Mouse (Mus musculus): ENCODE measurements at regions not wholly inside any gene's neighbourhood (a gene's known extent, or its start where the extent isn't known, plus 50 kb on each side); places are given as distances from the start of the nearest gene placed in this dataset.

DNA sequence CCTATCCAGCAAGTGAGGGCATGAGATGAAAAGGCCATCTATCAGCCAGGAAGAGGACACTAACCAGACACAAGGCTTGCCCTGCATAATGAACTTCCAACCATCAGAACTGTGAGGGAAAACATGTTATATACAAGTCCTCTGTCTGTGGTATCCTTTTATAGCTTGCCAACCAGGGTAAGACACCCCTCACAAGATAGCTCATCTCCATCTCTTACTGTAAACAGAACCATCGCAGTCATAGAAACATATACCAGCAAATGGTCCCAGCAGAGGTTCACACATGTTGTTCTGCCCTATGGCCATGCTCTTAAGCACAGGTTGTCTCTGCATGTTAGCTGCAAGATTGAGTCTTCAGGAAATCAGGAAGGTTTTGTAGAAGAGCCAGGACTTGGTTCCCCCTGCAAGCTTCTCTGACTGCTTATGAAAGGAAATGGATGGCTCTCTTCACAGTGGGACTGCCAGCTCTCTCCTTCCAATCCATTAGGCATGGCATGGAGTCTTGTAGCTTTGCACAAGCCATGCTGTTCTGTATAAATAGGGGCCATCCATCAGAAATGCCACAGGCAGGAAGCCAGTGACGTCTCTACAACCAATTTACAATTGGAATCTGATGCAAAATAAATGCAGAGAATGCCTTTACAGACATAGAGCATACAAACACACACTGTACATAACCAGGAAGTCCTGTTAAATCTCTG, 1514.0 kb upstream of the Lrrc6 start:
- no peak for DNase-seq (ENCODE audit: low read depth)

GRCm38 (mm10) chr15:68011162-68011561, 1510.5 kb upstream of the Lrrc6 start:
- no peak for DNase-seq (ENCODE audit: low read depth)

DNA sequence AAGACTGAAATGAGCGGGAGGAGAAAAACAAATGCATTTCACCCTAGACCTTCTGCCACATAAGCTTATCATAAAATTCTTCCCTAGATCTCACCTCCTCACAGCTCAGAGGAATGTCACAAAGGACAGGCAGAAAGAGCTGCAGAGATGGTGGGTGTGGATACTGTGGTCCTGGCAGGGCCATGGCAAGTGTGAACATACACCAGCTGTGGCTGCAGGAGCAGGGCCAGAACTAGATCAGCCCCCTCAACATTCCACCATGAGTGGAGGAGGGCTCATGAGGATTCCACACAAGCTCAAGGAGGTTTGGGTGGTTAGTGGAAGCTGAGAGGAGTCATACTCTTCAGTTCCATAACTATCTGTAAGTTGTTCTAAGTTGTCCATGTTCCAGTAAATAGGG, 1509.5 kb upstream of the Lrrc6 start:
- no peak for DNase-seq (ENCODE audit: low read depth)

GRCm38 (mm10) chr15:68004798-68005197, 1504.1 kb upstream of the Lrrc6 start:
- DNase-seq (ENCODE audit: low read depth), result no peak

DNA sequence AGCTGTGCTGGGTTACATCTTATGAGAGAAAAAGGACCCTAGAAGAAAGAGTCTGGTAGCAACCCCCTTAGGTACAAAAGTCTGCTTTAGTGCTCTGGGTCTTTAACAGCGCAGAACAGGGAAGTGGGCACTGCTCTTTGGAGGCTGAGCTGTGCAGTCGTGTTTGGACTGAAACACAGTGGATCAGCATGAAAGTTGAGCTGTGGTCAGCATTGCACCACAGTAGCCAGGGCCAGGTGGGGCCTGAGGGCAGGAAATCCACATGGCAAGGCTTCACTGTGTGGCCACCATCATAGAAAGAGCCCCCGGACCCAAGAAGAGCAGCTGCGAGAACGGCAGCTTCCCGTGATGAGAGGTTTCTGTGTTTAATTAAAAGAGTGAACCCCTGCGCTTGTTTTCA, 1495.8 kb upstream of the Lrrc6 start:
- DNase-seq (ENCODE audit: low read depth), result no peak

DNA sequence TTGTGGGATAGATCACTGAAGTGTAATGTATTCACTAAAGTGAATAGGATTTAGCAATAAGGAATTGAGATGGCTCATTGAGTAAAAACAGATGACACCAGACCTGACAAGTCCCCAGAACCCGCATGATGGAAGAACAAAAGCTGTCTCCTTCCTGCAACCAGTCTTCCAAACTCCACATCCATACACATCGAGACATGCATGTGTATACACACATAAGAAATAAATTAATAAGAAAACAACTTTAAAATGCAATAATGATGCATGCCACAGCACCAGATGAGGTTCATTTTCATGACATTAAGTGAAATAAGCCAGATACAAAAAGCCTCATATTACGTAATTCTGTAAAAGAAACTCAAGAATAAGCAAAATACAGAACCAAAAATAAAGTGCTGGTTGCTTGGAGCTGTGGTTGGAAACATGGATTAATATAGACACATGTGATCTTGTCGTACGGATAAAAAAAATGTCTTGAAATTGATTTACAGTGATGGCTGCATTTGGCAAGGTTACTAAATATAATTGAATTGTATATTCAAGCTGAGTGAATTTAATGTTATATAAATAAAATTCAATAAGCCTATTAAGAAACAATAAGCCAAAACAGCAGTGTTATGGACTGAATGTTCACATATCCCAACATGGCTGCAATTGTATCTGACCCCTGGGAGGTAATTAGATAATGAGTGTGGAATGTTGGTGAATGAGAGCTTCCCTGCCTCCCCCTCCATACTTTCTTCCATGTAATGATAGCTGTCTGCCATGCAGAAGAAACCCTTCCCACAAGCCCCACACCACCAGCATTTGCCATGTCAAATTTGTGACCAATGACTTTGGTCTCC, 1488.9 kb upstream of the Lrrc6 start:
- no peak for DNase-seq (ENCODE audit: low read depth)

DNA sequence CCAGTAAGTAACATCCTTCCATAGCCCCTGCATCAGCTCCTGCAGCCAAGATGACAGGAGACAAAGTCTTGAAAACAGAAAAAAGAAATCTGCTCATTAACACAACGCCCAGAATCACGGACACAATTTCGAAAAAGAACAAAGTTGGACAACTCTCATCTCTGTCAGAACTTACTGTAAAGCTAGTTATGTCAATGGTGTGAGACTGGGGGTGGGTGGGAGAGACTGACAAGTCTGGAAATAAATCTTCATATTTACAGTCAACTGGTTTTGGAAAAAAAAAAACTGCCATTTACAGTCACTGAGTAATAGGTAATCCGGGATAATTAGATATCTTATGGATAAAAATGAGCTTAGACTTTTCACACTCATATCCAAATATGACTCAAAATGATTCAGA, 1487.2 kb upstream of the Lrrc6 start:
- no peak for DNase-seq (ENCODE audit: low read depth)

GRCm38 (mm10) chr15:67983253-67983652, 1482.5 kb upstream of the Lrrc6 start:
- DNase-seq (ENCODE audit: low read depth), result peak; percentile 13

DNA sequence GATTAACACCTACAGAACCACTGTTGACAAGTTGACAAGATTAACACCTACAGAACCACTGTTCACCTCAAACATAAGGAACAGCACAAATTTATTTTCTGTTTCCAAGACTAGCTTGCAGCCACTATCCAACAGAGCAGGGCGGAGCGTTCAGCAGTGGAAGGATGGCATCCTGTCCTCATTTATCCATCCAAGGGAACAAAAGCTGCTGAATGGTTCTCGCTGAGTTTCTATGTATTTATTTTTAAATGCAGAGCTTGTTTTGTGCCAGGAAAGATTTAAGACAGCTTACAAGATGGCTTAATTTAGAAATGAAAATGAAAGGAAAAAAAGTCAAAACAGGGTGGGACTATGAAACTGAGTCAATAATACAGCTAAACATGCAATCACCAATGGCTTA, 1481.2 kb upstream of the Lrrc6 start:
- DNase-seq (ENCODE audit: low read depth), result no peak

DNA sequence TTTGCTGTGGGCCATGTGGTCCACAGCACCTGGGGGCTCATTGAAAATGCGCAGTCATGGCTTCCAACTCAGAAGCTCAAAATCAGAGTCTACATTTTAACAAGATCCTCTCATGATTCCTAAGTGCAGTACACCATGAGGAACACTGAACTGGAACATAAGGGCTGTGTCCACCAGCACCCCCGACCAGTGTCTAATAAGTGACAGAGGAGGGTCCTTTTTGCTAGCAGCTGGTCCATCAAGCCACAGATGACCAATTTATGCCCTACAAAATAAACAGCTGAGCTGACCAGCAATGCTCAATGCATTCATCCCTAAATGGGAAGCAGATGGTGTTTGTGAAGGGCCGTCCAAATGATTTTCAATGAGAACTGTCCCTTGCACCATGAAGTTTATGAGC, 1478.7 kb upstream of the Lrrc6 start:
- no peak for DNase-seq (ENCODE audit: low read depth)

GRCm38 (mm10) chr15:67977210-67977609, 1476.5 kb upstream of the Lrrc6 start:
- DNase-seq (ENCODE audit: low read depth), result no peak

DNA sequence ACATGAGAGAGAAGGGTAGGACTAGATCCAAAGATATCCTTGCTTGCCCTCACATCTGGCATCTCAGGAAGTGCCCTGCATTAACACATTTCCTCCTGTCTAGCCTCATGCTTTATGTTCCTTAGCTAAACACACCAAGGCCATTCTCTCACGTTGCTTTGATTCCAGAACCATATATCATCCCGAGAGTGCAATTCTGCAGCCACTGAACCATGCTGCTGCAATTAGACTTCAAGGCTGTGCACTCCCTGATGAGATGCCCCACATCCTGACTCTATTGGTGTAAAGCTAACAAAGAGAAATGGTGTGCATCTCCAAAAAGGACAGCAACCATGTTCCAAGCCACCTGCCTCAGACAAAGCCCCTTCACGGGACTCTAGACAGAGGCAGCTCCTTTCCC, 1471.3 kb upstream of the Lrrc6 start:
- no peak for DNase-seq (ENCODE audit: low read depth)

- no peak for DNase-seq (ENCODE audit: low read depth)
These were observed 1453.5 kb upstream of the Lrrc6 start for GRCm38 (mm10) chr15:67954216-67954615.

DNA sequence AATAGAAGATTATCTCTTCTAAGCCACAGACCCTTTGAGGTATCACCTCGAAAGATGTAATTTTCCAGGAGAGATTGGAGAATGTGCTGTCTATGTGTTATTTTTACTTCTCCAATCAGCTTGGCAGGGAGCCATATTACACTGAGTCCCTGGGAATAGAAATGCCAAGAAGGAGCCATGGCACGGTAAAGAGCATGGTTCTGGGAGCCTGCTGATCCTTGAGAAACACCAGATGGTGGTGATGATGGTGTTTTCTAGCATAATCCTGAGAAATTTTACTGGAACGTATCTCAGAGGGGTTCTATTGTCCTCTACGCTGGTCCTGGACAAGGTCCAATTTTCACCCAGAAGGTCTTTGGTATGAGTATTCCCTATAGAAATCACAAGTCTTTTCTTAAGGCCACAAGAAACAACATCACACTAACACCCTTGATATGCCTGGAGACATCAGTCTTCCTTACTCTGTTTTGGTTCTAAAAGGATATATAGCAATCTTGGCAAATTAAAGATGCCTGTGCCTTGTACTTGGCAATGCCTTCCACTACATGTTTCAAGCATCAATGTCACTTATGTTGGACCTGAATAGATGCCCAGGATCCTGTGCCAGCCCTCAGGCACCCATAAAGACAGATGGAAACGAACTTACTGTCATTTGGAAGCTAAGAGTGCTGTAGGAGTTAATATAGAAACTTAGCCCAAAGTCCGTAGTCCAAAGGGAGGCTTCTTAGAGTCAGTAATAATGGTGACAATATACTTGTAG, 1449.8 kb upstream of the Lrrc6 start:
- DNase-seq (ENCODE audit: low read depth), result peak; percentile 4

DNA sequence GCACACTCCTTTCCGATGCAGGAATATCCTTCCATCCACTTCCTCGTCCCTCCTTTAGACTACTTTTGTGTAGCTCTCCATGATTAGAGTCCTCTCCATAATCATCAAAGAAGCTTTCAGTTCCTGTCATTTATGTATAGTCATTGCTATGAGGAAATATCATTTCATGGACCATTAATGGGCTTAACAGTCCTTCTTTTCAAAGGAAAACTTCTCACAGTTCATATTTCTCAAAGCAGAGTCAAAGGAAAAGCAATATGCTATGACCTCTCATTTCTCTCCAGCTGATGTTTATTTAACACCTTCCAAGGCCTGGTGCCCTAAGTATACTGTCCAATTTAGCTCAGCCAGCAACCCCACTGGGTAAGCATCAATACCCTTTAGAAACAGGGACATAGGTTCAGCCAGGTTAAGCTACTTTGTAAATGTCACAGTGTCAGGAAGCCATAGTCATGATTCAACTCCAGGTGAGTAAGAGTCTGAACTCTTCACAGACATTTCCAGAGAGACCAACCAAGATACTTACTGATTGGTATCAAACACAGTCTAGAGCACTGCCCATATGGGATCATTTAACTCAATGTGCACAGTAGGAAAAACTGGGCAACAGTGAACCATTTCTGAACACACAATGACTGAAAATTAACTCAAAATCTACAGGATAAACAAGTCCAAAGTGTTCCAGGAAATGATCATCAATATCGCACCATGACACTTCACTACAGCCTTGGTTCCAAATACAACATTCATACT, 1443.8 kb upstream of the Lrrc6 start:
- no peak for DNase-seq (ENCODE audit: low read depth)

GRCm38 (mm10) chr15:67943046-67943445, 1442.3 kb upstream of the Lrrc6 start:
- no peak for DNase-seq (ENCODE audit: low read depth)

DNA sequence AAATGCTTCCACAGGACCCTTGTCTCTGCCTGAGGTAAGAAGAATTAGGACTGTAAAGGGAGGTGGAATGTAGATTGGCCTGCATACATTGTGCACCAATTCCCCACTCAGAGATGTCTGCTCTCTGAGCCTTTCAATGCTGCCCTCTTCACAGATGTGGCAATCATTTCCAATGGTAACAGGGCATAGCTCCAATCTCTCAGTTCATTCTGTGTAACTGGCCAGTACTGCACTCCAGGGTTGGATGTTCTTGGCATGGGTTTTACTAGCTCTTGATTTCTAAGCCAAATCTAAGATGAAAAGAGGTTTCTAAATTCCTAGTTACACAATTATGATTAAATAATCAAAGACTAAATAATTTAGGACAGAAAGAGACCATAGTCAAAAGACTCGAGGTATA, 1439.8 kb upstream of the Lrrc6 start:
- DNase-seq (ENCODE audit: low read depth), result no peak

DNA sequence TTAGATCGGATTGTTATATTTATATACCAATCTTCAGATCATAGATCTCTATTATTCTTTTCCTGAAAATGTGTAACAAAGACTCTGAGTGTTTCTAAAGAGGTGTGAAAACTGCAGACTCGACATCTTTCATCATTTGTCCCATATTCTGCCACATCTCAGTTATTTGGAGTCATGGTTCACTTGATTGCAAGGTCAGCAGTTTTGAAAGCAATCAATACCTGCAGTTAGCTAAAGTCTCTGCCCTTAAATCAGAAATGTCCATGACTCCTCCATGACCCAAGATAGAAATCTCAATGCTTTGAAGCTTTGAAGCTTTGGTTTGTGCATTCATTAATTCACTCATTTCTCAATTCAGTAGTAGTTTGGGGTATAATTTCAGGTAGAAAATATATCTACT, 1424.2 kb upstream of the Lrrc6 start:
- DNase-seq (ENCODE audit: low read depth), result no peak

- DNase-seq (ENCODE audit: low read depth), result no peak
These were observed 1406.3 kb upstream of the Lrrc6 start for GRCm38 (mm10) chr15:67907034-67907433.

DNA sequence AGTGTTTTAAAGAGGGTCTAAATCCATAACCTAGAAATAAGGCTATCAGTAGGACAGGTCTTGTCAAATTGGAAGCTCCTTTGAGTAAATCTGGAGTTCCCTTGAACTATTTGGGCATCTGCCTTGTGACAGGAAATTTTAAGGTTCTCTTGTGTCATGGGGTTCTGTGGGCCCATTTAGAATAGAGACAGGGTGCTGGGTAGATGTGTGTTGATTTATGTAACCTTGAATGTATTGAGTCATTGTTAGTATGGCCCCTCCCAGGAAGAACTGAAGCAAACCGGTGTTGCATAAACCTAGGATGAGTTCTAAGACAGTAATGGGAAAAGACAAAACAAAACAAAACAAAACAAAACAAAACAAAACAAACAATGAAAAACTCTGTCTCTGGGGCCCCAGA, 1404.6 kb upstream of the Lrrc6 start:
- no peak for DNase-seq (ENCODE audit: low read depth)

DNA sequence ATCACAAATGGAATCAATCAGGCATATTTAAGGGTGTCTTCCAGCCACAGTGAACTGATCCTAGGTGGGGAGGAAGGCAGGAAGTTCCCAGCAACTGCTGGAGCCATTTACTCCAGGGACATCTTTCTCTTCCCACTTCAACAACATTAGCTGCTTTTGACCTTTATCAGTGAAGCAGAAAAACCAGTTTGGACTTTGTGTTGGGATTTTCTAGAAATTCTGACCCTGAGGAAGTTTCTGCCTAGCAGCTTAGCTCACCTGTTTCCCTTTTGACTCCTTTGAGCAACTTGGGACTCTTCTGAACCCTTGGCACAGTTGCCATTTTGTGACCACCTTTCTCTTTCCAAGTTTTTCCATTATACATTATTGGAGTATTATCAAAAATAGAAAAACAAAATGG, 1403.9 kb upstream of the Lrrc6 start:
- DNase-seq (ENCODE audit: low read depth), result no peak

GRCm38 (mm10) chr15:67902982-67903381, 1402.3 kb upstream of the Lrrc6 start:
- no peak for DNase-seq (ENCODE audit: low read depth)

All from NIH3T3 (cell line).